Mouse (Mus musculus) retina, embryonic 14.5 days (tissue): ENCODE data around the gene Ppp1r9b.
A peak's percentile ranks its signal among the peaks of the same experiment; 100 is the strongest.
"Not testable (repeated sequence)": the region's sequence is repeated elsewhere in the genome, so short reads cannot be mapped to it uniquely, and the experiment has no call there.

ENCODE experiments used
- DNase-seq: peaks from one replicate; pipeline ENCODE4 v3.0.0-alpha.2; 2015; ENCODE audit warnings: low spot score

Gene Ppp1r9b

DNA sequence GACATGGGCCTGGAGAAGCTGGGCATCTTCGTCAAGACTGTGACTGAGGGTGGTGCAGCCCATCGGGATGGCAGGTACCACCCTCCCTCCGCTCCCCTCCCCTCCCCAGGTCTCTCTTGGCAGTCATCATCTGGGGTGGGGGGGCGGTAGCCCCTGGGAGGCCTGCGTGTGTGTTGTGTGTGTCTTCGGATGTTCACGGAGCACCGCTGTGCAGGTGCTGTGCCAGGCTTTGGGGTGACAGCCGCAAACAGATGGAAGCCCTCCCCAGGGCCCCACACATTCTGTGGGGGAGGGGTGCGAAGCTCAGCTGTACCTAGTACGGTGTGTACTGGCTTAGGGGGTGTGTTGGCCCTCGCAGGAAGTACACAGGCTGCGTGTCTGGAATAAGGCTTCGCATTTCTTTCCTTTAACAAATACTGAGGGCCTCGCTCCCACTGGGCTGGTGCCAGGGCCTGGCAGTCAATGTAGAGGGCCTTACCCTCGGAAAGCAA lies 7.3 kb downstream of the Ppp1r9b start:
- no peak for DNase-seq

- no peak for DNase-seq
Observed at GRCm38 (mm10) chr11:95000128-95000527, 9.3 kb downstream of the Ppp1r9b start.

DNA sequence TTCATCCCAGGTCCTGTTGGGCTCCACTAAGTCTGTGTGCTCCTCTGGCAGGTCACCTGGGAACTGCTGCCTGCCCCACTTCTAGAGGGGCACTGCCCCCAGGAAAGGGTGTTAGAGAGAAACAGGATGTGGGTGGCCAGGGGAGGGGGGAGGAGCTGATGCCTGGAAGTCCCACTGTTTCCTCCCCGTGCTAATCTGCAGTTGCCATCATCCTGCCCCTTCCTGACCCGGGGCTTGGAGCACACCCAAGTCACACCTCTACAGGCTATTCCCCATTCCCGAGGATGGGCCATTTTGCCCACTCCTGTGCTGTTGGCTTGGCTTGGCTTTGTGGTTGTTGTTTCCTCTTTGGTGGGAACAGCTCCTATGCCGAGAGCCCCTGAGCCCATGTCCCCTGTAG lies 9.7 kb downstream of the Ppp1r9b start:
- no peak for DNase-seq

DNA sequence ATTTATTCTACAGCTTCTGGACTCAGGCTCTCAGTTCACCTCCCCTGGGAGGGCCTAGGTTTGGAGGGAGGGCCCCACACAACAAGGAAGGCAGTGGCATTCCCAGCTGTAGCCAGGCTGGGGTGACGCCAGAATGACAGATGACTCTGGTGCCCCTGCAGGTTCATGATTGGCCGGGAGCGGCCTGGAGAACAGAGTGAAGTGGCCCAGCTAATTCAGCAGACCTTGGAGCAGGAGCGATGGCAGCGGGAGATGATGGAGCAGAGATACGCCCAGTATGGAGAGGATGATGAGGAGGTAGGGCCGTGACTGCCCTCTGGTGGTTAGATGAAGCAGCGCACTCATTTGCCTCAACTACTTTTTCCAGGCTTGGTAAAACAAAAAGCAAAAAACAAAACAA lies 10.2 kb downstream of the Ppp1r9b start:
- DNase-seq, result peak; percentile 88

GRCm38 (mm10) chr11:95001584-95002347 lies 10.9 kb downstream of the Ppp1r9b start:
- no peak for DNase-seq

DNA sequence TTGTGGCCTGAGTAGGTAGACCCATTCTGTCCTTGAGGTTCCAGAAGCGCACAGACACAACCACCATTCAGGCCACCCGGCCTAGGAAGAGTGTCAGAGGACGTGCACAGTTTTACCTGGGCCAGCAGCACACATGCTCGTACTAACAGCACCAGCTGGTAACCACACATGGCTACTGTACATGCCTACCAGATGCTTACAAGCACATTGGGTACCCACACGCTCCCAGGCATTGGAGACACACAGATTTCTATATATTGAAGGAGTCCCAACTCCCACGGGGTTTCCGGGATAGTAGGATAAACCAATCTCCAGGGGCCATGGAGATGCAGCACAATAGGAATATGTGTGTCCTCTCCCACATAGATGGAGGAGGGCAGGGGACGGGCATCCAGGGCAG lies 11.9 kb downstream of the Ppp1r9b start:
- DNase-seq, result no peak

DNA sequence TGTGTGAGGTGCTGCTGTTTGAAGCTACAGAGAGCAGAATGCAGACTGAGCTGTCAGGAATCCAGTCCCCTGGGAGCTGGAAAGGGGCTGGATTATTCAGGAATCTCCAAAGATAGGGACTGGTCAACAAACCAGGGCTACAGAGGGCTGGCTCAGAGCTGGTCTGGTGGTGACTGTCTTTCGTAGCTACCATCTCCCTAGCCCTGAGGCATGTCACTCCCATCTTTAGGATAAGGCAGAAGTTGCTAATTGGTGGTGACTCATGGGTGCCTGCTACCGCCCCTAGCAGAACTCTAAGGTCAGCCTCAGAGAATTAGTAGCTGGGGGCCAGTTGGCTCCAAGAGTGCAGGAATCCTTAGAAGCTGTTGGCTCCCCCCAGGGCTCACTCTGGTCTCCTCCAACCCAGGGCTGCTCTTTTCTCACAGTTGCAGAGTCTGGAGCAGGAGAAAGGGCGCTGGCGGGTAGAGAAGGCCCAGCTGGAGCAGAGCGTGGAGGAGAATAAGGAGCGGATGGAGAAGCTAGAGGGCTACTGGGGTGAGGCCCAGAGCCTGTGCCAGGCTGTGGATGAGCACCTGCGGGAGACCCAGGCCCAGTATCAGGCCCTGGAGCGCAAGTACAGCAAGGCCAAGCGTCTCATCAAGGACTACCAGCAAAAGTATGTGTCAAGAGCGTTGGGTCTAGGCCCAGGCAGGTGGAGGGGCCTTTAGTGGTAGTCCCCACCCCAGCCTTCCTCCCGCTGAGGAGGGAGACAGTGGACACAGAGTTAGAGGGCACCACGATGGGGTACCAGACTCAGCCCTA lies 13.5 kb downstream of the Ppp1r9b start:
- DNase-seq, result no peak

DNA sequence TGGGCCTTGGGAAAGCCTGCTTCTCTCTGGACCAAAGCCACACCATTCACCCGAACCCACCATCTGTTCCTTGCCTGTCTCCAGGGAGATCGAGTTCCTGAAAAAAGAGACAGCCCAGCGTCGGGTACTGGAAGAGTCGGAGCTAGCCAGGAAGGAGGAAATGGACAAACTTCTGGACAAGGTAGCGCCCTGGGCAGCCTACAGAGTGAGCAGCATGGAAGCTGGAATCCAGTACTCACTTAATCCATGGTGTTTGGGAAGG lies 14.0 kb downstream of the Ppp1r9b start:
- DNase-seq, result no peak

DNA sequence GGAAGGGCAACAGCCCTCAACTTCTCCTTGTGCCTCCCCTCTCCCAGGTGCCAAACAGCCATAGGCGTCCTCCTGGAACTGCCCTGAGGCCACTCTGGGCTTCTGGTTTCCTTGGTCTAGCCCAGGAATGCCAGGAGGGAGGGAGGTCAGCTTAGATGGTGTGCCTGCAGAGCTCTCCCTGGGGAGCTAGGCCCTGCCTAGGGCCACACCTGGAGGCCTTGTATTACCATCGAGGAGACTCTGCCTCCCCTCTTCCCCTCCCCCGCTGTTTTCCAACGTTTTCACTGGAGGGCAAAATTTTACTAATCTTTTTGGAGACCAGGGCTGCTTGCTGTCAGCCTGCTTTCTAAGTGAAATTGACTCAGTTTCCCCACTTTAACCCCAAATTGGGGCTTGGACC lies 15.2 kb downstream of the Ppp1r9b start:
- no peak for DNase-seq

- peak; percentile 87 for DNase-seq
Observed at GRCm38 (mm10) chr11:95006525-95007219, 15.8 kb downstream of the Ppp1r9b start.

GRCm38 (mm10) chr11:95007418-95007817 lies 16.6 kb downstream of the Ppp1r9b start:
- DNase-seq, result no peak

DNA sequence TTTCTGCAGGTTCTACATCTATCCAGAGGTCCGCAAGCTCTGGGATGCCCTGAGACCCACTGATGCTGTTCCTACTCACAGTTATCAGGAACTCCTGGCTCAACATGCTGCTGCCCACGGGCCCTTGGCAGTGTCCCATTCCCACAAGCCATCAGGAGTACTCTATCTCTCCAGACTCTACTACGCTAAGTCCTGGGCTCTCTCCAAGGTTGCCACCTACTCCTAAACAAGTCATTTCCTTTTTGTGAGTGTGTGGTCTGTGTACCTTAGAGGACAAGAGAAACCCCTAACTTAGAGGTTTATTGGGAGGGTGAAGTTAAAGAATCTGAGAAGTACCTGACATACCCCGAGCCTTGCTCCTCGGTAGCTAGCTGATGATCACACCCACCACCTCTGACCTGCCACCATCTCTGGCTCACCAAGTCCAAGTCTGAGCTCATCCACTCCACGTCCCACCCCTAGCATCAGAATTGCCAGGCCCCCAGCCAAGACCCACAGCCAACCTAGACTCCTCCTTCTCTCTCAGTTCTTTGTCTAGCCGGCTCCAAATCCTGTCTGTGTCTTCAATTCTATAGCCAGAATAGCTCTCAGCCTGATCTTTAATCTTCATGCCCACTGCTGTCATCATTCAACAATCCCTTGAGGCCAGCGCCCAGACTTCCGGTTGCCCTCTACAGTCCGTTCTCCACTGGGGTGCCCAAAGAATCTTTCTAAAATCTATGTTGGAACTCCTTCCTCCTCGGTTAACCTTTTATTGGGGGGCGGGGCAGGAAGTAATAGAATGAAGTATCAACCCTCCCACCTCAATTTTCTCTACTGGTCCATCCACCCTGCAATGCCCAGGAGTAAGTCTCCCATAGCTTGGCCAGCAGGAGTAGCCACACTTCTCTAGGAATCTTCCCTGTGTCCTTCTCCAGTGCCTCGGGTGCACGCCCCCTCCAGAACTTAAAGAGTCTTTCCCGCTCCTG lies 18.1 kb downstream of the Ppp1r9b start:
- DNase-seq, result peak; percentile 49

DNA sequence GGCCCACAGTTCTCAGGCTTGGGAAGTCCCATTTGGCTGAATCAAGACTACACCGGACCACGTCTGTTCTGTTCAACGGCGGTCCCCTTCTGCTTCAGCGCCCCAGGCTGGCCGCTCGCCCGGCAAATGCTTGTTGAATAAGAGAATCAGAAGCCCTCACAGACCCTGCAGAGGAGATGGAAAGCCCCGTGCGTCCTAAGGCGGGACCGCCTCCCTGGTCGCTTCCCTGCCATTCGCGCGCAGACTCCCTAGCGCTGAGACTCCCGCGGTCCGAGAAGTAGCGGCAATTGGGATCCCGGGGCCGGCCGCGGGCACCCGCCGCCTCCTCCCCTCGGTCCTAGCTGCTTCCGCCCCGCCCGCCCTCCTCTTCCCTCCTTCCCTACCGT lies 18.8 kb downstream of the Ppp1r9b start, which contains the start of gene Samd14:
TSS of gene Samd14 (plus strand) at position 251 of the 386 bp plus-strand sequence.
- peak; percentile 83 for DNase-seq

DNA sequence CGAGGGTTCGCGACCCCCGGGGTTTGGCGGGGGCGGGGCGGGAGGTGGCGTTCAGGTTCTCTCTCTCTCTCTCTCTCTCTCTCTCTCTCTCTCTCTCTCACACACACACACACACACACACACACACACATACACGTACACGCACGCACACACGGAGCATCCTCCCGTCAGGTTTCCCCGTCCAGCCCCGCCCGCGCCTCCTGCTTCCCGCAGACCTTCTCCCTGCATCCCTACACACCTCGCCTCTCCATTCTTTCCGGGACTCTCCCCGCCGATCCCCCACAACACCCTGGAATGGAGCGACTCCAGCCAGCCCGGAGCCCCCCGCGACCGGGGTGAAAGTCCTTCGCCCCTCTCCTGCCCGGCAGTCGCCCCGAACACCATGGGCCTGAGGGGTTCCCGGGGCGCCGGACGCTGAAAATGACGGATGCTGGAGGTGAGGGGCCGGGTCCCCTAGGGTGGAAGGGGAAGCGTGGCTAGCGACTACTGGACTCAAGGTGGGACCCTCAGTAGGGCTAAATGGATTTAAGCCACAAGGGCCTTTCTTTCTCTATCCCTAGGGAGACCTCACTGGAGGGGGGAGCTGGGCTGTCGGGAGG lies 19.4 kb downstream of the Ppp1r9b start:
- DNase-seq, result peak; percentile 53

DNA sequence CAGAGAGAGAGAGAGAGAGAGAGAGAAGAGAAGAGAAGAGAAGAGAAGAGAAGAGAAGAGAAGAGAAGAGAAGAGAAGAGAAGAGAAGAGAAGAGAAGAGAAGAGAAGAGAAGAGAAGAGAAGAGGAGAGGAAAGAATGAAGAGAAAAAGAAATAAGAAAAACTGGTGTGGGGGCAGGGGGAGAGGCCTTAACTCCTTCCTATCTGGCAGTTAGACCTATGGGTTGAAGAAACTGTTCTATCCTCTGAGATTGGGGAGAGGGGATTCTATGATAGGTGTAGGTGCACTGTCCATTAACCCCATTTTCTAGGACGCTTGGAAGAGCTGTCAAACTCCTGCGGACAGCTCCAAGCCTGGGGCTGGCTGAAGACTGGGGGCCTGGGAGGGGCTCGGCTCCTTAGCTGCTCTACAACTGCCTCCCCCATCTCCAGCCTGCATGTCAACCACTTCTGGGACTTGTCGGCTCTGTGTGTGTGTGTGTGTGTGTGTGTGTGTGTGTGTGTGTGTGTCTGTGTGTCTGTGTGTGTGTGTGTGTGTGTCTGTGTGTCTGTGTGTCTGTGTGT lies 20.1 kb downstream of the Ppp1r9b start:
- DNase-seq, result not testable (repeated sequence)

DNA sequence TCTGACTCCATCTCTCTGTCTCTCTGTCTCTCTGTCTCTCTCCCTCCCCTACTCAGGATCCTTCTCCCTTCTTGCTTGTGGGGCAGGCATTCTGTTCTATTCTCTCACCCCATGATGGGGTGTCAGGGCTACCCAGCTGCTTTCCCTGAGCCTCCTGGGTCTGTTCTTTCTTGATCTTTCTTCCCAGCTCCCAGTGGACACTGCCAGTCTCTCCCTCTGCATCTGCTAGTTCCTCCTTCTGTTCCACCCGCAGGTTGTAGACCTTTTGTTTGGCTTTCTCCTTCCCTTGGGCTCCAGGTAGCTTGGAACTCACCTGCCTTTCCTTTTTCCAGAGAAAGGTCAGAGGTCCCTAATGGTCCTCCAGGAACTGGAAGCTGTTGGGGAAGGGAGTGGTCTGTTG lies 20.6 kb downstream of the Ppp1r9b start:
- no peak for DNase-seq

- no peak for DNase-seq
Observed at GRCm38 (mm10) chr11:95012075-95012474, 21.2 kb downstream of the Ppp1r9b start.

GRCm38 (mm10) chr11:95012487-95012886 lies 21.7 kb downstream of the Ppp1r9b start:
- no peak for DNase-seq

DNA sequence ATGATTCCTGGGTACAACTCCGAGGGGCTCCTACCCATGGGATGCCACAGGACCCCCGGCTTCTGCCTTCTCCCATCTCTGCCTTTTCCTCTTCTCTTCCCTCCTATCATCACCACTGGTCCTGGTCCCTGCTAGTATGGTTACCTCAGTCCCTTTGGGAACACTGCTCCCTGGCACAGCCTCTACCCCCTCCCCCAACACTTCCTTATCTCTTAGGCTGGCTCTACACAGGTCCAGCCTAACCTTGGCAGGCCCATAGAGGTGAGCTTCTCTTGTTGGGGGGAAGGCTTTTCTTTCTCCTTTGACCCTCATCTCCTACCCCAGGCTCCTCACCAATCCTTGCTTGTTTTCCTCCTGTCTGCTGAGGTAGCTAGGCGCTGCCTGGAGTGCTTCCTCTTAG lies 24.6 kb downstream of the Ppp1r9b start:
- no peak for DNase-seq

- peak; percentile 35 for DNase-seq
Observed at GRCm38 (mm10) chr11:95022237-95022992, 31.6 kb downstream of the Ppp1r9b start.
